Mouse (Mus musculus) liver, embryonic 13.5 days (tissue): ENCODE measurements around the gene Sympk. TPM values are rescaled to one million over a fixed set of nuclear protein-coding genes. Genes with fewer than 3 reads are reported as not detected.

Experiments
- ATAC-seq: fragments of 200-750 bp; cut with Nextera tagmentation; 2 replicates; pipeline ENCODE4 v1.8.0; 2017; ENCODE audit warnings: low read depth, mild to moderate bottlenecking, moderate number of reproducible peaks, moderate library complexity
- DNase-seq: peaks from one replicate; pipeline ENCODE4 v3.0.0; 2022
- H3K27ac ChIP-seq: fragments of 300-500 bp; sonication (generic); 2 replicates; pipeline ENCODE4 v1.5.1; 2015; ENCODE audit warnings: moderate library complexity, mild to moderate bottlenecking, inconsistent platforms
- H3K27me3 ChIP-seq: fragments of 300-500 bp; sonication (generic); 2 replicates; pipeline ENCODE4 v1.6.1; 2015; ENCODE audit warnings: mild to moderate bottlenecking, inconsistent platforms
- H3K36me3 ChIP-seq: fragments of 300-500 bp; sonication (generic); 2 replicates; pipeline ENCODE4 v1.6.1; 2015; ENCODE audit warnings: mild to moderate bottlenecking, inconsistent platforms
- H3K4me1 ChIP-seq: fragments of 300-500 bp; sonication (generic); replicated peaks from 2 replicates; pipeline ENCODE4 v1.6.1; 2015; ENCODE audit warnings: inconsistent platforms
- H3K4me2 ChIP-seq: fragments of 300-500 bp; sonication (generic); 2 replicates; pipeline ENCODE4 v1.6.1; 2015; ENCODE audit warnings: inconsistent platforms, mild to moderate bottlenecking, moderate library complexity
- H3K4me3 ChIP-seq: fragments of 300-500 bp; sonication (generic); replicated peaks from 2 replicates; pipeline ENCODE4 v1.5.1; 2015; ENCODE audit warnings: mild to moderate bottlenecking, inconsistent platforms
- H3K9ac ChIP-seq: fragments of 300-500 bp; sonication (generic); 2 replicates; pipeline ENCODE4 v1.6.1; 2015; ENCODE audit warnings: mild to moderate bottlenecking, inconsistent platforms
- H3K9me3 ChIP-seq: fragments of 300-500 bp; sonication (generic); replicated peaks from 2 replicates; pipeline ENCODE4 v1.6.1; 2016; ENCODE audit warnings: inconsistent platforms
- WGBS: fragments of 180-500 bp; shearing (Covaris S2); methylation state at CpG from one replicate; pipeline ENCODE4 v1.1.7; 2015; ENCODE audit not compliant: insufficient replicate concordance; 5-methylcytosine and 5-hydroxymethylcytosine counted together
- polyA plus RNA-seq: library from polyadenylated mRNA; unstranded; fragments of >200 nt; fragmentation: Nextera tagmentation; extraction: Ambion mirVana; gene quantifications from 2 replicates; pipeline ENCODE4 v1.2.1, GENCODE M21; 2015

The Sympk gene
- polyA plus RNA-seq, 1 experiment from 2014 or later, result 15.0 TPM

GRCm38 (mm10) chr7:19024581-19025255 lies 541 bp downstream of the Sympk start:
- WGBS, result under 1% methylated on average over 36 of the region's 36 CpGs
- Histone ChIP-seq H3K27ac (peak overlapping the region; percentile 83), H3K27me3 (peaks cover 42% of the 10 kb centered on the region), H3K4me2 (peak overlapping the region; percentile 97), H3K4me1 (peaks cover 43% of the 10 kb centered on the region), H3K4me3 (peak overlapping the region; percentile 98), H3K9me3 (no peaks in the 10 kb centered on the region), H3K9ac (peak overlapping the region; percentile 97), H3K36me3 (peaks cover 20% of the 10 kb centered on the region)
- ATAC-seq (peak; percentile 56), DNase-seq (no peak)

- H3K36me3 ChIP-seq, result peaks cover 53% of the 10 kb centered on the region
- DNase-seq, result no peak
- H3K4me1 ChIP-seq, result peaks cover 43% of the 10 kb centered on the region
- H3K4me2 ChIP-seq, result no peak overlapping the region
- no peak overlapping the region for H3K4me3 ChIP-seq
- no peak overlapping the region for H3K27ac ChIP-seq
- no peak for ATAC-seq
- no peak overlapping the region for H3K9ac ChIP-seq
- no peaks in the 10 kb centered on the region for H3K9me3 ChIP-seq
- H3K27me3 ChIP-seq, result peaks cover 9% of the 10 kb centered on the region
These were observed 3.9 kb downstream of the Sympk start for GRCm38 (mm10) chr7:19028067-19028466.

DNA sequence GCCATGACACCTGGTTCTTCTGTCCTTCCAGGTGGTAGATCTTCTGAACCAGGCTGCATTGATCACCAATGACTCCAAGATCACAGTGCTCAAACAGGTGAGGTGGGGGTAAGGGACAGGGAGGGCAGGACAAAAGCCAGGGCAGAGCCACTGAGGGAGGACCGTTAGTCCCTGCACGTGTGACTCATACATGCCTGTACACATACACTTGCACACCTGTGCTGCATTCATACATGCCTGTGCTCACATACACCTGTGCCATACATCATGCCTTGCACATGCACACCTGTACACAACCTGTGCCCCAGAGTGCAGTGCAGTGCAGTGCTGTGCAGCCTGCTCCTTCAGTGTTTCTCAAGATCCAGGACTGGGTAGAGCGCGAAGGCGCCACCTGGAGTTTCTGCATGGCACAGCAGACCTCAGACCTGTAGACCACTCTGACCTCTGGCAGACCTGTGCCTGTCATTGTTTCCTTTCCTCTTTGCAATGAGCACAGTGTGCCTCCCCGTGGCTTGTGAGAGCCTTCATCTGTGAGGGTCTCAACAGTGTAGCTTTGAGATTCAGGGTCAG lies 5.0 kb downstream of the Sympk start:
- peaks cover 62% of the 10 kb centered on the region for H3K36me3 ChIP-seq
- ATAC-seq, result no peak
- no peaks in the 10 kb centered on the region for H3K27me3 ChIP-seq

GRCm38 (mm10) chr7:19031641-19032040 lies 7.5 kb downstream of the Sympk start:
- Histone ChIP-seq H3K9me3 (no peaks in the 10 kb centered on the region), H3K4me1 (peaks cover 15% of the 10 kb centered on the region), H3K27ac (no peak overlapping the region), H3K36me3 (peaks cover 84% of the 10 kb centered on the region), H3K27me3 (no peaks in the 10 kb centered on the region), H3K9ac (no peak overlapping the region), H3K4me2 (no peak overlapping the region), H3K4me3 (no peak overlapping the region)
- ATAC-seq, result no peak
- 82% methylated on average over 4 of the region's 4 CpGs for WGBS
- DNase-seq, result no peak

More for the DNA sequence above, 5.0 kb downstream of the Sympk start:
- Histone ChIP-seq H3K9ac (no peak overlapping the region), H3K27ac (no peak overlapping the region; the same call in 1 of the 2 replicates), H3K4me2 (no peak overlapping the region), H3K9me3 (no peaks in the 10 kb centered on the region), H3K4me1 (peaks cover 35% of the 10 kb centered on the region), H3K4me3 (no peak overlapping the region)
- WGBS, result 64% methylated on average over 6 of the region's 6 CpGs
- no peak for DNase-seq

GRCm38 (mm10) chr7:19044616-19045015 lies 20.4 kb downstream of the Sympk start:
- Histone ChIP-seq H3K9me3 (no peaks in the 10 kb centered on the region), H3K27me3 (no peaks in the 10 kb centered on the region), H3K27ac (no peak overlapping the region), H3K4me2 (no peak overlapping the region), H3K4me1 (no peaks in the 10 kb centered on the region), H3K4me3 (no peak overlapping the region), H3K36me3 (peaks cover 100% of the 10 kb centered on the region), H3K9ac (no peak overlapping the region)
- WGBS, result 88% methylated on average over 6 of the region's 6 CpGs
- no peak for ATAC-seq
- no peak for DNase-seq

DNA sequence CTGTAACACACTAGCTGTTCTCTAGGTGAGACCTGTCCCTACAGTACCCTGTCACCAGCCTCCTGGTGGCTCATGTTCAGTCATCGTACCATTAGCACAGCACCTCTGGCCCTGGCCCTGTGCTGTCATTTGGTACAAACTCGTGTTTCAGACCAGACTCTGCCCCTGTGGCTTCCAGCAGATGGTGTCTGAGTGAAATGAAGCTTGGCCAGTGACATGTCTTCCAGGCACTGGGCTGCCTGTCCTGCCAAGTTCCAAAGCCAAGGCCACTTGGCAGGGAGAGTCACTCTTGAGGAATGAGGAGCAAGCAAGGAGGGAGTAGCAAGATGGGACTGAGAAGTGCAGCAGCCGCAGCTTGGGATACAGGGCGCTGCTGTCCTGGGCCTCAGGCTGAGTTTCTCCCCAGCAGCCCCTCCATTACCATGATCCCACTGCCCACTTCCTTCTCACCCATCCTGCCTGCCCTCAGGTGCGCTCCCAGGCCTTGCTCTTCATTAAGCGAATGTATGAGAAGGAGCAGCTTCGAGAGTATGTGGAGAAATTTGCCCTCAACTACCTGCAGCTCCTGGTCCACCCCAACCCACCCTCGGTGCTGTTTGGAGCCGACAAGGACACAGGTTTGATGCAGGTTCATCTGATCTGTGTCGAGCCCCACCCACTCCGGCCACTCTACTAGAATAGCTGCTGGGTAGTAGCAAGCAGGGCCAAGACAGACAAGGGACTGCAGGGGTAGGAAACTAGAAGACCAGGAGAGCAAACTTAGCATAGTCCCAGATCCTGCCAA lies 22.3 kb downstream of the Sympk start:
- no peak overlapping the region for H3K27ac ChIP-seq
- no peaks in the 10 kb centered on the region for H3K9me3 ChIP-seq
- no peaks in the 10 kb centered on the region for H3K27me3 ChIP-seq
- no peak overlapping the region for H3K4me3 ChIP-seq
- DNase-seq (no peak), ATAC-seq (no peak)
- peaks cover 100% of the 10 kb centered on the region for H3K36me3 ChIP-seq
- no peaks in the 10 kb centered on the region for H3K4me1 ChIP-seq
- no peak overlapping the region for H3K9ac ChIP-seq
- no peak overlapping the region for H3K4me2 ChIP-seq
- 84% methylated on average over 11 of the region's 11 CpGs for WGBS

DNA sequence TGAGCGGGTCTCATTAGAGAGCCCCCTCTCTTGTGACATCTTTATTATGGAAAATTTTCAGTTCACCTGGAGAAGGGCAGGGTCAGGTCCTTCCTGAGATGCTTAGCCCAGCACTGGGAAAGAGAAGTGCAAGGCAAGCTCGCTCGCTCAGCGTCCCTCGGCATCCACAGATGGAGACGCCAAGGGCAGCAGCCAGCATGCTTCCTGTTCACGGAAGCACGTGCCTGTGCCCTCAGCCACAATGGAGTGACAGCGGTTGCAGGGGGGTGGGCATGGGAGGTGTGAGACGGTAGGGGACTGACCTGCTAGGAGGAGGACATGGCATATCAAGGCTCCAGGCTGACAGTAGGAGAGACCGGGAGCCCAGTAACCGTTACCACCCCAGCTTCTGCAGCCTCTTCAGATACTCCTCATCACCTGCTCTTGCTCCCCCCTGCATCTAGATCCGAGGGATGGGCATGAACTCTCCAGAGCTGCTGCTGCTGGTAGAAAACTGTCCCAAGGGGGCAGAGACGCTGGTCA lies 23.9 kb downstream of the Sympk start:
- H3K4me2 ChIP-seq, result no peak overlapping the region
- H3K9me3 ChIP-seq, result no peaks in the 10 kb centered on the region
- H3K4me3 ChIP-seq, result no peak overlapping the region
- no peak overlapping the region for H3K27ac ChIP-seq
- H3K4me1 ChIP-seq, result no peaks in the 10 kb centered on the region
- DNase-seq, result no peak
- WGBS, result 77% methylated on average over 14 of the region's 14 CpGs
- H3K27me3 ChIP-seq, result no peaks in the 10 kb centered on the region
- no peak overlapping the region for H3K9ac ChIP-seq
- H3K36me3 ChIP-seq, result peaks cover 100% of the 10 kb centered on the region
- no peak for ATAC-seq

- Histone ChIP-seq H3K9ac (no peak overlapping the region), H3K27me3 (no peaks in the 10 kb centered on the region), H3K4me3 (no peak overlapping the region), H3K27ac (no peak overlapping the region), H3K4me2 (no peak overlapping the region), H3K36me3 (peaks cover 97% of the 10 kb centered on the region), H3K4me1 (no peaks in the 10 kb centered on the region), H3K9me3 (no peaks in the 10 kb centered on the region)
- no peak for DNase-seq
- 81% methylated on average over 5 of the region's 5 CpGs for WGBS
- ATAC-seq, result no peak
These were observed 25.1 kb downstream of the Sympk start for GRCm38 (mm10) chr7:19049252-19049651.

GRCm38 (mm10) chr7:19050172-19050571 lies 26.0 kb downstream of the Sympk start:
- Histone ChIP-seq H3K4me3 (no peak overlapping the region), H3K9ac (no peak overlapping the region)
- ATAC-seq, result no peak

GRCm38 (mm10) chr7:19051161-19051560 lies 27.0 kb downstream of the Sympk start:
- Histone ChIP-seq H3K27ac (no peak overlapping the region), H3K9ac (no peak overlapping the region), H3K4me1 (no peaks in the 10 kb centered on the region), H3K36me3 (peaks cover 87% of the 10 kb centered on the region), H3K4me2 (no peak overlapping the region), H3K9me3 (no peaks in the 10 kb centered on the region), H3K4me3 (no peak overlapping the region), H3K27me3 (no peaks in the 10 kb centered on the region)
- ATAC-seq (no peak), DNase-seq (no peak)
- 57% methylated on average over 4 of the region's 4 CpGs for WGBS

More at GRCm38 (mm10) chr7:19050172-19050571, 26.0 kb downstream of the Sympk start:
- Histone ChIP-seq H3K4me1 (no peaks in the 10 kb centered on the region), H3K27me3 (no peaks in the 10 kb centered on the region), H3K9me3 (no peaks in the 10 kb centered on the region), H3K36me3 (peaks cover 91% of the 10 kb centered on the region), H3K27ac (no peak overlapping the region), H3K4me2 (no peak overlapping the region)
- DNase-seq, result no peak
- 75% methylated on average over 8 of the region's 8 CpGs for WGBS

- WGBS, result 78% methylated on average over 15 of the region's 15 CpGs
- no peak overlapping the region for H3K4me3 ChIP-seq
- ATAC-seq (no peak), DNase-seq (no peak)
- no peak overlapping the region for H3K27ac ChIP-seq
- H3K27me3 ChIP-seq, result no peaks in the 10 kb centered on the region
- H3K9me3 ChIP-seq, result 0 out of 2 replicates have a peak, but pooled peaks cover 4% of the 10 kb centered on the region
- no peaks in the 10 kb centered on the region for H3K4me1 ChIP-seq
- no peak overlapping the region for H3K4me2 ChIP-seq
- peaks cover 73% of the 10 kb centered on the region for H3K36me3 ChIP-seq
- no peak overlapping the region for H3K9ac ChIP-seq
These were observed 28.4 kb downstream of the Sympk start for GRCm38 (mm10) chr7:19052345-19053135.
